Mouse (Mus musculus): ENCODE data around the gene Zfp787.

- TF ChIP-seq CTCF (IDR thresholded peaks at IDR 0.05; ENCODE audit: control insufficient read depth, insufficient read depth, insufficient read length) = no peak
- no peak for TF ChIP-seq USF1 (IDR thresholded peaks at IDR 0.05; ENCODE audit: low read depth)
- no peak for TF ChIP-seq MYOG (IDR thresholded peaks at IDR 0.05; ENCODE audit: control insufficient read depth, extremely low read depth, insufficient read length)
- no peak for TF ChIP-seq FOSL1 (IDR thresholded peaks at IDR 0.05; ENCODE audit: insufficient read depth, low read length, poor library complexity, severe bottlenecking)
- no peak for TF ChIP-seq CEBPB (IDR thresholded peaks at IDR 0.05; ENCODE audit: low read depth)
- TF ChIP-seq MAX (IDR thresholded peaks at IDR 0.05) = no peak
Observed at GRCm38 (mm10) chr7:6170391-6170790, 14.6 kb upstream of the Zfp787 start.

Data from C2C12 (cell line).